Mouse (Mus musculus) frontal cortex, postnatal 36 days (tissue): ENCODE results near the gene Apobec4.
"Not testable (repeated sequence)": the region's sequence is repeated elsewhere in the genome, so short reads cannot be mapped to it uniquely, and the experiment has no call there.

Experiments used
- DNase-seq, 2 experiments: peaks; one replicate each; pipeline ENCODE4 v3.0.0; 2022; ENCODE audit warnings: low spot score in 2 of 2

Apobec4 gene

GRCm38 (mm10) chr1:152766032-152766772, 15.9 kb downstream of the Apobec4 start, which contains the start of the genes Rgl1 and Arpc5:
Gene Rgl1 (minus strand): TSS chr1:152766351.
Gene Arpc5 (plus strand): TSS chr1:152766542.
- DNase-seq: peak; percentile 95 to 98

DNA sequence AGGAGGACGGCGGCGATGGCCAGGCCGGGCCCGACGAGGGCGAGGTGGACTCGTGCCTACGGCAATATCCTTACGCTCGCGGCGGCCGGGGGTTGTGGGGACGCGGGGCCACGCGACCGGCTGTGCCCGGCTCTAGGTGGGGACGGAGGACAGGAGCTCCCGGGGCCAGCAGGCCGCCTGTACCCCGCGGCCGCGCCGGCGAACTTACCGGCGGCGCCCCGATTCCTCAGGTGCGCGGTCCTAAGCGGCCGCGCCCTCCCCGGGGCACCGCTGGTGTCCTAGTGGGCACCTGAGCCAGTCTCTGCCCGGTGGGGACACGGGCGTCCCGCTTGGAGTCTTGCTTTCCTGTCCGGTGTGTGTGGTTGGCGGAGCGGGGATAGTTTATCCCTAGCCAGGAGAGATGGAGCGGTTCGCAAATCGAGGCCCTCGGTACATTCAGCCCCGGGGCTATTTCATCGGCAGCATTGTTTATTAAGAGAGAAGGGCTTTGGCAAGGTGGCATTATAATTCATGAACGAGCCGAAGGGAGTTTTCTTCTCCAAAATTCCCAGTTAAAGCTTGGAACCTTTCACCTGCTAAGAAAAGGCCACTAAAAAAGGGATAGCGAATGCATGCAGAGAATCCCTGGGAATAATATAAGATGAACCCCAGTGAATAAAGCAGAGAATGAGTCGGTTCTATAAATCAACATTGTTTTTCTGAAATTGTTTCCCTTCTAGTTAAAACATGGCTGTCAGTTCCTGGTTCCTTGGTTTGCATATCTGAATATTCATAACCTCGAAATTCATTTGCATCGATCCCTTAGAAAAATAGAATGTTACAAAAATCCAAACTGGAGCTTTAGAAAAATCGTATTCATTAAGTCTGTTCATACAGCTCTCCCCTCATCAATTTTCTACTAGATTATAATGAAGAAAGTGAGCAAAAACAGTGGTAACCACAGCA, 16.7 kb downstream of the Apobec4 start:
- no peak for DNase-seq

- DNase-seq: peak; percentile 78 to 91
Measured at GRCm38 (mm10) chr1:152767749-152768488, 17.6 kb downstream of the Apobec4 start.

GRCm38 (mm10) chr1:152771016-152771415, 20.7 kb downstream of the Apobec4 start:
- no peak for DNase-seq

DNA sequence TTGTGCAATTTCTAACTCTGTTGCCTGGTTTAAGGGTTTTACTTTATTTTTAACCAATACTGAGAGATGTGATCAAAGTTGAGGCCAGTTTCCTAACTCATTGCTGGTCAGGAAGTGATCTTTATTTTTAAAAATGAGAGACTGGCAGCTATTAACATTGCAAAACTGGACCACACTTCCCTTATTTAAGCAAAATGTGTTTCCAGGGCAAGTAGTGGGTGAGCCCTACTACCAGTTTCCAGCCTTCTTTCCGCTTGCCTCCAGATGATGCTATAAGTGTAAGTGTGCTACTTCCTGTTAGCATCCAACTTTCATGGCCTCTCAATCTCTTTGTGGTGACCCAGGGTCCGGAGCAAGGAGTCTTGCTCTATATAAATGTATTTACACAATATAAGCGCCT, 24.2 kb downstream of the Apobec4 start:
- DNase-seq: not testable (repeated sequence)

DNA sequence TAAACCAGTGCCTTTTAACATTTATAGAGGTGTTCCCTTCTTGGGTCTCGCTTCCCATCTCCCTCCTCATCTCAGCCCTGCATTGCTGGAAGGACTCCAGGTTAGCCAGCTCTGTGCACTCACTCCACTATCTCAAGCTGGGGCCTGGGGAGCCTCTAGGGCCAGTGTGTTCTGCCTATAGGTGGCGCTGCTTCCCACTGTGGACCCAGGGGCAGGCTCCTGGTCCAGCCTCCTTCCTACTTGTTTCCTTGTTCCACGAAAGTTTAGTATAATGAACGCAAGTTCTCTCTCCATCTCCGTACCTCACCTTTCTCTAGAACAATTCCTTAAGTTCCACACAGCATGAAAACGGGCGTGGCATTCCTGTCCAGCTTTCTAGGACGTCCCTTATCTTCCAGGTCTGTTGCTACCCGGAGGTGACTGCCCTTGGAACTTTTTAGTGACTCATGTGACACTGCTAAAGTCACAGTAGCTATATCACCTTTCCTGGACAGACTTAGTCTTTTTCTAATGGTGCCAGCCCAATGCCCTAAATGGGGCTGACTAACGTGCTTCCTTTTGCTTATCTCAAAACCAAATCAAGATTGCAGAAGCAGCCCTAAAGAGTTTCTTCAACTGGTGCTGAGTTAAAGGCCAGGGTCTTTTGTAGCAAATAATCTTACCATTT, 28.9 kb downstream of the Apobec4 start:
- DNase-seq: peak; percentile 59 to 69

DNA sequence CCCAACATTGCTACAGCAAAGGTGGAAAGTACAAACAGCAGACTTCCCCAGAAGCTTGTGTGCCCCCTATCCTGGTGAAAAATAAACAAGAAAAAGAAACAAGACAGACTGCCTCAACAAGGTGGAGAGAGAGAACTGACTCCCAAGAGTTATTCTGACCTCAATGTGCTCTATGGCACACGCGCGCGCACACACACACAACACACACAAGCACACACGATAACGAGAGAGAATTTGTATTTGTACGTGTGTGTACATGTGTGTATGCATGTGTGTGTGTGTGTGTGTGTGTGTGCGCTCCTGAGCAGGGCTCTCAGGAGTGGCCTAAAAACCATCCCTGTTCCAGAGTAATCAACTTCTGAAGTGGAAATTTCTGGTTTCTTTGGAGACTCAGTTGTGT, 34.3 kb downstream of the Apobec4 start:
- DNase-seq: no peak

- DNase-seq: not testable (repeated sequence)
Measured at GRCm38 (mm10) chr1:152785446-152785845, 35.1 kb downstream of the Apobec4 start.

- no peak for DNase-seq
Measured at GRCm38 (mm10) chr1:152786953-152787352, 36.6 kb downstream of the Apobec4 start.

DNA sequence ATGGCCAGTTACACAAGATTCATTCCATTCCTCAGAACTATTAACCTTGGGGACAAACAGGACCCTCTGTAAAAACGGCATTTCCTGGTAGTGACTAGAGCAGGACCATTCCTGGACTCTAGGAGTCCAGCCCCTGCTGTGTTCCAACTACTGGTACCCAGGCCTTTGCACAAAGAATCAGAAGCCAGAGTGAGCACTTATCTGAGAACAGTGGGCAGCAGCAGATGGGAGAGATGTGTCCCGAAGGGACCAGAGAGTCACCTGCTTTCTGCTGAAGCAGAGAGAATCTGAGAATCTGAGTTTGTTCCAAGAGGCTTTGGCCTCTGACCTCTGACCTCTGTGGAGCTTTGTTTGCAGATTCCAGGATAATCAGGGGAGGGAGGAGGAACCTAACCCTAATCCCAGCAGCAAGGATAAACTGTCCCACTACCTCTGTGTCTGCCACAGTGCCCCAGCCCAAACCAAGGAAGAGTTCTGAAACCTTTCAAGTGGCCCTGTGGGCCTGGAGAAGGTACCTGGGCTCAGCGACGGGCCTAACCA, 37.8 kb downstream of the Apobec4 start:
- no peak for DNase-seq

- DNase-seq: peak in 1 of 2 experiments; percentile 22
Measured at GRCm38 (mm10) chr1:152790254-152790653, 39.9 kb downstream of the Apobec4 start.

DNA sequence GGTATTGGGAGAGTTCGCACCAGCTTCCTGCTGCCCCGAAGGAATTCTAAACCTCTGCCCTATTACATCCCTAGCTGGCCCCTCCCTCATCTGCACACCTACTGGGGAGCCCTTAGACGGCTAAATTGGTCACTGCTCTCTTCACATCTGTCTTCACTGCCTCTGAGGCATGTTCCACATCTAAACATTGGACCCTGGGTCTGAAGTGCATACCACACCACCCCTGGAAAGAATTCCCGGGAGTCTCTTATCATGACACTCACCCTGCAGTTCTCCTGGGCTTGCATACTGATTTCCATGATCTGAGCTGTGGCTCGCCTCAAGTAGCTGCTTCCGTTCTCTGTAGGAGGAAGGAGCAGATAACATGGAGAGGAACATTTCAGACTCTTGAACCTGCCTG, 40.5 kb downstream of the Apobec4 start:
- DNase-seq: no peak

DNA sequence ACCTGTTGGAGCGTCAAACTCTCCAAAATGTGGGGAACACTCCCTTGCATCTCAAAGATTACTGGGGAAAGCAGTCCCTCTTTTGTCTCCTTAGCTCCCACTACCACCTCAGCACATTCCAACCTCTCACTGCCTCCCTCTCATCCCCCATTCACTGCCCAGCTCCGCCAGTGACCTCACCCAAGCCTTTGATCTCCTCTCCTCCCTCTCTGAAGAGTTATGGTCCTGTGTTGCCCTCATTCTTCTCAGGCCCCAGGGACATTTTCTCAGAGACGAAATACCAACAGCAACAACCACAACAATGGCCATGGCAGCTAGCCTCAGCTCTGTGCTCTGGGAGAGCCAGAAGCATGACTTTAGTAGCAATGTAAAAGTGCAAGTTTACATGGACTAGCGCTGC, 40.9 kb downstream of the Apobec4 start:
- DNase-seq: no peak

DNA sequence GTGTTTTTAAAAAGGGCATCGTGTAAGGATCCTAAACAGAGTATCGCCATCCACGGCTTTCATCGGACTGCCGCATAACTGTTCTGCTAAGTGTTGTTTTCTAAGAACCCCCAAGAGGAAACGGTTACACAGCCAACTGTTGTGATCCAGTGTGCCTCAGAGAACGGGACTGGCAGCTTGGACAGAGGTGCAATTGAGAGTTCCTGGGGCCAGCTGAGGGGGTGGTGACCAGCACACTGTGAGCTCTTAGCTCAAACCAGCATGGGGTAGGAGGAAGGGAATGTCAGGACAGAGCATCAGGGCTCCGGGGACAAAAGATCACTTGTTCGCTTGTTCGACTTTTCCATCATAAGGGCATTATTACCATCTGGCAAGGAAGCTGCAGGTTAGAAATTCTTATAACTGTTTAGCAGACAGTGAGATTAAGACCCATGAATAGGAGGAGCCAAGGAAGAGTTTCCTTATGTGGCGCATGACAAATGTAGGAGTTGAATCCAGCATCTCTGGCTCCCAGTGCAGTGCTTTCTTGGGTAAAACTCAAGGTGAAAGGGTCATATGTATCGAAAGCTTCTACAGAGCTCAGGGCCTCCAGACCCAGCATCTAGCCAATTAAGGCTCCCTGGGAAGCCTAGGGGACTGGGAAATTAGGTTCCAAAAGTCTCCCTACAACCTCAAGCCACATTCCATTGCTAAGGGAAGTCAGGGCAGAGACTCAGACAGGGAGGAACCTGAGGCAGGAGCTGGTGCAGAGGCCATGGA, 42.6 kb downstream of the Apobec4 start:
- peak in 1 of 2 experiments; percentile 23 for DNase-seq

GRCm38 (mm10) chr1:152793495-152794130, 43.3 kb downstream of the Apobec4 start:
- DNase-seq: no peak

GRCm38 (mm10) chr1:152795688-152796255, 45.4 kb downstream of the Apobec4 start:
- no peak for DNase-seq

DNA sequence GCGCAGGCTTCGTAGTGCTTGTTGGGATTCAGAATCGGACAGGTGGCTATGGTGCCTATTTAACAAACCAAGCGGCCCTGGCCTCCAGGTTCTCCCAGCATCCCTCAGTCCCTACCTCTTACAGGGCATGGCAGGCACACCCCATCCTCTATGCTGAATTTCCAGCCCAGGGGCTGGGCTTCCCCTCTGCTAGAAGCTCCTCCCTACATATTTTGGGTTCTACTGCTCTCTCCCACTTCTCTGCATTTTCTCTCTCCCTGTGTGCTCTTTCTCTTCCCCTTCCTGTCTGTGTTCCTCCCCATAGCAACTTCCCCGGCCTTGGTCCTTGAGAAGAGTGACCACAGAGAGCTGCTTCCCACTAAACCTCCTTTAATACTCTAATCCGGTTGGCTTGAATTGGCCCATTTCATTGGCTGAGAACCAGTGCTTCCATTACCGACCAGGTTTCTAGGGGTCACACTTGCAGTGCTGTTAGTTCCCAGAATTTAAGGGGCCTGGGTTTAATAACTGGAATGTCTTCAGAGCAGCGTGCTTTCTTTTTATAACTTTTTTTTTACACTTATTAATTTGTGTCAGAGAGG, 46.4 kb downstream of the Apobec4 start:
- no peak for DNase-seq

- DNase-seq: no peak
Measured at GRCm38 (mm10) chr1:152798125-152798524, 47.8 kb downstream of the Apobec4 start.

GRCm38 (mm10) chr1:152799897-152800296, 49.5 kb downstream of the Apobec4 start, which contains the start of gene Ncf2:
Gene Ncf2 (plus strand): TSS chr1:152800194.
- no peak for DNase-seq
